Mouse (Mus musculus): Measurements from ENCODE around the gene Cdr2. TPM values are rescaled to one million over a fixed set of nuclear protein-coding genes. Genes with fewer than 3 reads are reported as not detected.
"Not testable (repeated sequence)": the region's sequence is repeated elsewhere in the genome, so short reads cannot be mapped to it uniquely, and the experiment has no call there.

Cdr2 gene
- total RNA-seq, 4 experiments from 2014 or later: 1.2 to 2.7 (median 1.6) TPM

GRCm38 (mm10) chr7:120911268-120911667, 70.8 kb downstream of the Cdr2 start:
- not testable (repeated sequence) for DNase-seq (ENCODE audit: low spot score in 2 of 2)

- not testable (repeated sequence) for DNase-seq (ENCODE audit: low spot score in 2 of 2)
Observed at GRCm38 (mm10) chr7:120910172-120910571, 71.9 kb downstream of the Cdr2 start.

Other genes starting within 250 kb of the Cdr2 start
- gene Vwa3a, start 243.0 kb downstream of the Cdr2 start, total RNA-seq (2022): under 1 TPM; 0.36 to 0.80 (median 0.54) TPM
- gene Gm5737, start 169.9 kb downstream of the Cdr2 start, total RNA-seq (2022): under 1 TPM in 3 of 4 experiments, not detected in 1; 0.21 to 0.38 (median 0.27) TPM
- 10 to 100 TPM; 60.0 to 79.0 (median 75.1) TPM for gene Eef2k, start 139.5 kb downstream of the Cdr2 start, total RNA-seq (2022)
- 10 to 100 TPM in 1 of 4 experiments, 1 to 10 TPM in 3; 7.7 to 11.2 (median 8.4) TPM for gene Polr3e, start 64.6 kb downstream of the Cdr2 start, total RNA-seq (2022)
- not detected for gene Mfsd13b, start 197 bp upstream of the Cdr2 start, total RNA-seq (2022)
- 10 to 100 TPM; 20.4 to 26.1 (median 23.6) TPM for gene Mettl9, start 52.1 kb upstream of the Cdr2 start, total RNA-seq (2022)
- gene Igsf6, start 92.3 kb upstream of the Cdr2 start, total RNA-seq (2022): under 1 TPM in 3 of 4 experiments, not detected in 1; 0.13 to 0.36 (median 0.20) TPM
- gene Otoa, start 99.3 kb upstream of the Cdr2 start, total RNA-seq (2022): under 1 TPM in 2 of 4 experiments, not detected in 2; 0.05 to 0.21 TPM